Mouse (Mus musculus): ENCODE data around the gene Cbx8. TPM values are rescaled to one million over a fixed set of nuclear protein-coding genes. Genes with fewer than 3 reads are reported as not detected.

The Cbx8 gene
- polyA plus RNA-seq, 1 experiment from 2014 or later, result 15.2 TPM

GRCm38 (mm10) chr11:119073876-119074433 lies 33.2 kb upstream of the Cbx8 start:
- H3K4me2 ChIP-seq (replicated peaks), result no peak overlapping the region
- 0 out of 2 replicates have a peak, but pooled peaks cover 3% of the 10 kb centered on the region for H3K27me3 ChIP-seq
- no peak overlapping the region for H3K4me3 ChIP-seq (replicated peaks)
- H3K27ac ChIP-seq, result no peak overlapping the region
- 71% methylated on average over 6 of the region's 6 CpGs for WGBS
- no peaks in the 10 kb centered on the region for H3K36me3 ChIP-seq
- H3K4me1 ChIP-seq (replicated peaks), result peaks cover 23% of the 10 kb centered on the region
- H3K9me3 ChIP-seq, result peaks cover 4% of the 10 kb centered on the region
- ATAC-seq, result no peak
- no peak overlapping the region for H3K9ac ChIP-seq (replicated peaks)

GRCm38 (mm10) chr11:119072986-119073385 lies 32.2 kb upstream of the Cbx8 start:
- 73% methylated on average over 6 of the region's 6 CpGs for WGBS
- H3K36me3 ChIP-seq, result no peaks in the 10 kb centered on the region
- H3K9ac ChIP-seq (replicated peaks), result no peak overlapping the region
- H3K9me3 ChIP-seq, result peaks cover 4% of the 10 kb centered on the region
- peaks cover 13% of the 10 kb centered on the region for H3K4me1 ChIP-seq (replicated peaks)
- H3K4me3 ChIP-seq (replicated peaks), result no peak overlapping the region
- H3K4me2 ChIP-seq (replicated peaks), result no peak overlapping the region
- 0 out of 2 replicates have a peak, but pooled peaks cover 3% of the 10 kb centered on the region for H3K27me3 ChIP-seq
- no peak for ATAC-seq
- H3K27ac ChIP-seq, result no peak overlapping the region

- no peak for ATAC-seq
- H3K9ac ChIP-seq (replicated peaks), result no peak overlapping the region
- H3K27ac ChIP-seq, result no peak overlapping the region
- H3K4me3 ChIP-seq (replicated peaks), result no peak overlapping the region
- H3K4me1 ChIP-seq (replicated peaks), result 0 out of 2 replicates have a peak, but pooled peaks cover 9% of the 10 kb centered on the region
- no peak overlapping the region for H3K4me2 ChIP-seq (replicated peaks)
- H3K9me3 ChIP-seq, result peaks cover 4% of the 10 kb centered on the region; the same call in 1 of the 2 replicates
- no peaks in the 10 kb centered on the region for H3K36me3 ChIP-seq
- 85% methylated on average over 7 of the region's 7 CpGs for WGBS
- H3K27me3 ChIP-seq, result 0 out of 2 replicates have a peak, but pooled peaks cover 3% of the 10 kb centered on the region
These were observed 31.5 kb upstream of the Cbx8 start for GRCm38 (mm10) chr11:119072239-119072638.

GRCm38 (mm10) chr11:119066841-119067240 lies 26.1 kb upstream of the Cbx8 start:
- Histone ChIP-seq H3K9ac (replicated peaks) (no peak overlapping the region), H3K27me3 (peaks cover 20% of the 10 kb centered on the region), H3K27ac (no peak overlapping the region), H3K4me2 (replicated peaks) (no peak overlapping the region), H3K9me3 (peaks cover 4% of the 10 kb centered on the region; the same call in 1 of the 2 replicates), H3K4me3 (replicated peaks) (no peak overlapping the region), H3K36me3 (no peaks in the 10 kb centered on the region), H3K4me1 (replicated peaks) (no peaks in the 10 kb centered on the region)
- ATAC-seq, result no peak
- 78% methylated on average over 8 of the region's 8 CpGs for WGBS

- 0 out of 2 replicates have a peak overlapping the region, but pooled peaks have one; percentile 14 for H3K9ac ChIP-seq (replicated peaks)
- H3K27me3 ChIP-seq, result peaks cover 77% of the 10 kb centered on the region
- ATAC-seq, result no peak
- H3K4me2 ChIP-seq (replicated peaks), result 0 out of 2 replicates have a peak overlapping the region, but pooled peaks have one; percentile 92
- H3K9me3 ChIP-seq, result no peaks in the 10 kb centered on the region
- H3K4me3 ChIP-seq (replicated peaks), result no peak overlapping the region
- no peaks in the 10 kb centered on the region for H3K36me3 ChIP-seq
- no peak overlapping the region for H3K27ac ChIP-seq
- peaks cover 45% of the 10 kb centered on the region for H3K4me1 ChIP-seq (replicated peaks)
- WGBS, result 13% methylated on average over 3 of the region's 3 CpGs
These were observed 18.5 kb upstream of the Cbx8 start for GRCm38 (mm10) chr11:119059256-119059655.

- H3K4me1 ChIP-seq (replicated peaks), result peaks cover 50% of the 10 kb centered on the region
- H3K9ac ChIP-seq (replicated peaks), result 0 out of 2 replicates have a peak overlapping the region, but pooled peaks have one; percentile 14
- peaks cover 75% of the 10 kb centered on the region for H3K27me3 ChIP-seq
- H3K9me3 ChIP-seq, result no peaks in the 10 kb centered on the region
- no peak overlapping the region for H3K27ac ChIP-seq
- H3K36me3 ChIP-seq, result no peaks in the 10 kb centered on the region
- WGBS, result 2% methylated on average over 58 of the region's 58 CpGs
- peak overlapping the region; percentile 92 for H3K4me2 ChIP-seq (replicated peaks)
- peak overlapping the region; percentile 49 for H3K4me3 ChIP-seq (replicated peaks)
- no peak for ATAC-seq
These were observed 17.5 kb upstream of the Cbx8 start for GRCm38 (mm10) chr11:119058041-119058995.

GRCm38 (mm10) chr11:119057291-119057690 lies 16.5 kb upstream of the Cbx8 start:
- H3K4me3 ChIP-seq (replicated peaks), result peak overlapping the region; percentile 49
- H3K4me1 ChIP-seq (replicated peaks), result peaks cover 59% of the 10 kb centered on the region
- peaks cover 74% of the 10 kb centered on the region for H3K27me3 ChIP-seq
- peak overlapping the region; percentile 95 for H3K9ac ChIP-seq (replicated peaks)
- no peak for ATAC-seq
- peak overlapping the region; percentile 92 for H3K4me2 ChIP-seq (replicated peaks)
- H3K27ac ChIP-seq, result peak overlapping the region; percentile 91
- no peaks in the 10 kb centered on the region for H3K9me3 ChIP-seq
- 4% methylated on average over 9 of the region's 9 CpGs for WGBS
- H3K36me3 ChIP-seq, result no peaks in the 10 kb centered on the region

- H3K36me3 ChIP-seq, result no peaks in the 10 kb centered on the region
- peak overlapping the region; percentile 91 for H3K27ac ChIP-seq
- WGBS, result under 1% methylated on average over 64 of the region's 65 CpGs
- H3K27me3 ChIP-seq, result peaks cover 74% of the 10 kb centered on the region
- ATAC-seq, result peak; percentile 21
- peaks cover 66% of the 10 kb centered on the region for H3K4me1 ChIP-seq (replicated peaks)
- H3K9me3 ChIP-seq, result no peaks in the 10 kb centered on the region
- peak overlapping the region; percentile 49 for H3K4me3 ChIP-seq (replicated peaks)
- H3K9ac ChIP-seq (replicated peaks), result peak overlapping the region; percentile 95
- peak overlapping the region; percentile 92 for H3K4me2 ChIP-seq (replicated peaks)
These were observed 15.8 kb upstream of the Cbx8 start for GRCm38 (mm10) chr11:119056301-119057211.

GRCm38 (mm10) chr11:119055571-119056131 lies 14.9 kb upstream of the Cbx8 start:
- Histone ChIP-seq H3K27me3 (peaks cover 74% of the 10 kb centered on the region), H3K4me2 (replicated peaks) (peak overlapping the region; percentile 92), H3K4me3 (replicated peaks) (peak overlapping the region; percentile 49), H3K9me3 (no peaks in the 10 kb centered on the region), H3K9ac (replicated peaks) (peak overlapping the region; percentile 95), H3K27ac (no peak overlapping the region), H3K4me1 (replicated peaks) (peaks cover 66% of the 10 kb centered on the region), H3K36me3 (no peaks in the 10 kb centered on the region)
- under 1% methylated on average over 32 of the region's 32 CpGs for WGBS
- ATAC-seq, result no peak

GRCm38 (mm10) chr11:119054351-119055345 lies 13.9 kb upstream of the Cbx8 start:
- Histone ChIP-seq H3K9me3 (no peaks in the 10 kb centered on the region), H3K27ac (peak overlapping the region; percentile 94), H3K4me2 (replicated peaks) (peak overlapping the region; percentile 92), H3K36me3 (no peaks in the 10 kb centered on the region), H3K4me1 (replicated peaks) (peaks cover 66% of the 10 kb centered on the region), H3K9ac (replicated peaks) (peak overlapping the region; percentile 64), H3K27me3 (peaks cover 74% of the 10 kb centered on the region), H3K4me3 (replicated peaks) (peak overlapping the region; percentile 49)
- WGBS, result 1% methylated on average over 47 of the region's 47 CpGs
- ATAC-seq, result no peak

Data from midbrain, embryonic 13.5 days (tissue).